Mouse (Mus musculus) midbrain, embryonic 13.5 days (tissue): Measurements from ENCODE around the gene Dhx16. TPM values are rescaled to one million over a fixed set of nuclear protein-coding genes. Genes with fewer than 3 reads are reported as not detected.

Experiments
- ATAC-seq: fragments of 200-750 bp; cut with Nextera tagmentation; 2 replicates; pipeline ENCODE4 v1.8.0; 2017; ENCODE audit warnings: mild to moderate bottlenecking, moderate TSS enrichment, moderate library complexity
- H3K27ac ChIP-seq: fragments of 300-500 bp; sonication (generic); 2 replicates; pipeline ENCODE4 v1.5.1; 2015; ENCODE audit warnings: inconsistent platforms, mild to moderate bottlenecking, moderate library complexity
- H3K27me3 ChIP-seq: fragments of 300-500 bp; sonication (generic); 2 replicates; pipeline ENCODE4 v1.6.1; 2015; ENCODE audit warnings: mild to moderate bottlenecking, inconsistent platforms
- H3K36me3 ChIP-seq: fragments of 300-500 bp; sonication (generic); 2 replicates; pipeline ENCODE4 v1.6.1; 2015; ENCODE audit warnings: mild to moderate bottlenecking, inconsistent platforms
- H3K4me1 ChIP-seq: fragments of 300-500 bp; sonication (generic); replicated peaks from 2 replicates; pipeline ENCODE4 v1.6.1; 2015; ENCODE audit warnings: inconsistent platforms
- H3K4me2 ChIP-seq: fragments of 300-500 bp; sonication (generic); replicated peaks from 2 replicates; pipeline ENCODE4 v1.6.1; 2015; ENCODE audit warnings: moderate library complexity, mild to moderate bottlenecking, inconsistent platforms
- H3K4me3 ChIP-seq: fragments of 300-500 bp; sonication (generic); replicated peaks from 2 replicates; pipeline ENCODE4 v1.5.1; 2015; ENCODE audit warnings: mild to moderate bottlenecking, inconsistent platforms
- H3K9ac ChIP-seq: fragments of 300-500 bp; sonication (generic); replicated peaks from 2 replicates; pipeline ENCODE4 v1.6.1; 2015; ENCODE audit warnings: mild to moderate bottlenecking, inconsistent platforms
- H3K9me3 ChIP-seq: fragments of 300-500 bp; sonication (generic); 2 replicates; pipeline ENCODE4 v1.6.1; 2016; ENCODE audit warnings: mild to moderate bottlenecking, inconsistent platforms
- WGBS: fragments of 180-500 bp; shearing (Covaris S2); methylation state at CpG from one replicate; pipeline ENCODE4 v1.1.7; 2015; 5-methylcytosine and 5-hydroxymethylcytosine counted together
- polyA plus RNA-seq: library from polyadenylated mRNA; unstranded; fragments of >200 nt; fragmentation: Nextera tagmentation; extraction: Ambion mirVana; gene quantifications from 2 replicates; pipeline ENCODE4 v1.2.1, GENCODE M21; 2015

Dhx16 gene
- polyA plus RNA-seq, 1 experiment from 2014 or later = 37.3 TPM

GRCm38 (mm10) chr17:35907609-35908008 lies 28.0 kb downstream of the Dhx16 start:
- no peak for ATAC-seq
- Histone ChIP-seq H3K4me3 (peak overlapping the region; percentile 88; the same call in 1 of the 2 replicates), H3K4me2 (peak overlapping the region; percentile 98; the same call in 1 of the 2 replicates), H3K27ac (no peak overlapping the region), H3K9me3 (no peaks in the 10 kb centered on the region), H3K27me3 (no peaks in the 10 kb centered on the region), H3K9ac (0 out of 2 replicates have a peak overlapping the region, but pooled peaks have one; percentile 21), H3K4me1 (peaks cover 20% of the 10 kb centered on the region), H3K36me3 (peaks cover 70% of the 10 kb centered on the region)
- 82% methylated on average over 2 of the region's 2 CpGs for WGBS

- peak; percentile 53 for ATAC-seq
- Histone ChIP-seq H3K27ac (peak overlapping the region; percentile 90), H3K36me3 (peaks cover 67% of the 10 kb centered on the region), H3K27me3 (no peaks in the 10 kb centered on the region), H3K4me2 (peak overlapping the region; percentile 98), H3K4me3 (peak overlapping the region; percentile 88), H3K4me1 (peaks cover 20% of the 10 kb centered on the region), H3K9me3 (no peaks in the 10 kb centered on the region), H3K9ac (peak overlapping the region; percentile 94)
- 28% methylated on average over 20 of the region's 20 CpGs for WGBS
Measured at GRCm38 (mm10) chr17:35909186-35909918, 29.7 kb downstream of the Dhx16 start.

- peak; percentile 92 for ATAC-seq
- Histone ChIP-seq H3K27me3 (no peaks in the 10 kb centered on the region), H3K36me3 (peaks cover 63% of the 10 kb centered on the region), H3K4me3 (peak within 1 kb of the TSS; percentile 88), H3K4me2 (peak within 1 kb of the TSS; percentile 98), H3K9me3 (no peaks in the 10 kb centered on the region), H3K27ac (peak within 1 kb of the TSS; percentile 90), H3K9ac (peak within 1 kb of the TSS; percentile 94), H3K4me1 (peaks cover 21% of the 10 kb centered on the region)
- 4% methylated on average over 25 of the region's 25 CpGs for WGBS
Measured at GRCm38 (mm10) chr17:35909919-35910369, 30.3 kb downstream of the Dhx16 start, which contains the start of gene Atat1. Gene Atat1 (minus strand): TSS chr17:35910075.

DNA sequence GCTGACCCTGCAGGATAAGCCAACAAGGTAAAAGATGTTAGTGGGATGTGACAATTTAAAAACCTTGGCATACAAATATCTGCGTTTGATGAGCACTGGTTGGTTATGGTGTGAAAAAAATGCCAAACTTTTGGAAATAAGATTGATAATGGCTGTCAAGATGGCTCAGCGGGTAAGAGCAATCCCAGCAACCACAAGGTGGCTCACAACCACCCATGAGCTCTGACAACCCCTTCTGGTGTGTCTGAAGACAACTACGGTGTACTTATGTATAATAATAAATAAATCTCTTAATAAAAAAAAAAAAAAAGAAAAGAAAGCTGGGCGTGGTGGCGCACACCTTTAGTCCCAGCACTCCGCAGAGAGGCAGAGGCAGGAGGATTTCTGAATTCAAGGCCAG lies 35.4 kb downstream of the Dhx16 start:
- H3K4me3 ChIP-seq = peak overlapping the region; percentile 78; the same call in 1 of the 2 replicates

GRCm38 (mm10) chr17:35915538-35916296 lies 36.1 kb downstream of the Dhx16 start:
- peaks cover 30% of the 10 kb centered on the region for H3K36me3 ChIP-seq
- H3K4me2 ChIP-seq = peak overlapping the region; percentile 79
- H3K9me3 ChIP-seq = no peaks in the 10 kb centered on the region
- ATAC-seq = no peak
- H3K27ac ChIP-seq = peak overlapping the region; percentile 99
- peak overlapping the region; percentile 66 for H3K9ac ChIP-seq
- H3K4me3 ChIP-seq = peak overlapping the region; percentile 78
- peaks cover 26% of the 10 kb centered on the region for H3K4me1 ChIP-seq
- no peaks in the 10 kb centered on the region for H3K27me3 ChIP-seq
- WGBS = 4% methylated on average over 28 of the region's 28 CpGs

More for the DNA sequence above, 35.4 kb downstream of the Dhx16 start:
- no peaks in the 10 kb centered on the region for H3K9me3 ChIP-seq
- H3K9ac ChIP-seq = no peak overlapping the region
- WGBS = 88% methylated on average over 6 of the region's 6 CpGs
- H3K4me2 ChIP-seq = peak overlapping the region; percentile 79
- H3K27ac ChIP-seq = no peak overlapping the region
- ATAC-seq = no peak
- H3K4me1 ChIP-seq = peaks cover 21% of the 10 kb centered on the region
- peaks cover 30% of the 10 kb centered on the region for H3K36me3 ChIP-seq
- H3K27me3 ChIP-seq = no peaks in the 10 kb centered on the region

- Histone ChIP-seq H3K4me2 (peak within 1 kb of the TSS; percentile 84), H3K9me3 (no peaks in the 10 kb centered on the region), H3K4me3 (peak within 1 kb of the TSS; percentile 78), H3K4me1 (peaks cover 33% of the 10 kb centered on the region), H3K27ac (peak within 1 kb of the TSS; percentile 99), H3K27me3 (no peaks in the 10 kb centered on the region), H3K36me3 (peaks cover 24% of the 10 kb centered on the region), H3K9ac (peak within 1 kb of the TSS; percentile 98)
- peak; percentile 95 for ATAC-seq
- WGBS = under 1% methylated on average over 83 of the region's 83 CpGs
Measured at GRCm38 (mm10) chr17:35916297-35917142, 36.9 kb downstream of the Dhx16 start, which contains the start of the genes Mrps18b and Ppp1r10. Gene Mrps18b (minus strand): TSS chr17:35916389. Gene Ppp1r10 (plus strand): TSS chr17:35916434.

DNA sequence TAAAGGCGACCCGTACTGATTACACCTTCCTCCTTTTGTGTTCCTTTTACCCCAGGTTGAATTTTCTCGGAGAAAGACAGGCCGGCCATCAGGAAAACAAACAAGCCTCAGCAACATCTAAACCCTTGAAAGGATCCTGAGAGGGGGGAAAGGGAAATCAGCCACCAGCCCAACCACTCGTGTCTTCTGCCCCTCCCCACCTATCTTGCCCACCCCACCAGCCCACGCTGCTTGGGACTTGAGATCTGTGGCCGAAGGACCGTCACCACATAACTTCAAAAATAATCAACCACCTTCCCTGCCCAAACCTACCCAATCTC lies 37.5 kb downstream of the Dhx16 start:
- peaks cover 39% of the 10 kb centered on the region for H3K4me1 ChIP-seq
- H3K4me3 ChIP-seq = peak overlapping the region; percentile 78
- H3K4me2 ChIP-seq = peak overlapping the region; percentile 84
- peak overlapping the region; percentile 99 for H3K27ac ChIP-seq
- no peak for ATAC-seq
- no peaks in the 10 kb centered on the region for H3K9me3 ChIP-seq
- H3K36me3 ChIP-seq = peaks cover 21% of the 10 kb centered on the region
- WGBS = 0% methylated on average over 8 of the region's 8 CpGs
- peak overlapping the region; percentile 98 for H3K9ac ChIP-seq
- no peaks in the 10 kb centered on the region for H3K27me3 ChIP-seq

DNA sequence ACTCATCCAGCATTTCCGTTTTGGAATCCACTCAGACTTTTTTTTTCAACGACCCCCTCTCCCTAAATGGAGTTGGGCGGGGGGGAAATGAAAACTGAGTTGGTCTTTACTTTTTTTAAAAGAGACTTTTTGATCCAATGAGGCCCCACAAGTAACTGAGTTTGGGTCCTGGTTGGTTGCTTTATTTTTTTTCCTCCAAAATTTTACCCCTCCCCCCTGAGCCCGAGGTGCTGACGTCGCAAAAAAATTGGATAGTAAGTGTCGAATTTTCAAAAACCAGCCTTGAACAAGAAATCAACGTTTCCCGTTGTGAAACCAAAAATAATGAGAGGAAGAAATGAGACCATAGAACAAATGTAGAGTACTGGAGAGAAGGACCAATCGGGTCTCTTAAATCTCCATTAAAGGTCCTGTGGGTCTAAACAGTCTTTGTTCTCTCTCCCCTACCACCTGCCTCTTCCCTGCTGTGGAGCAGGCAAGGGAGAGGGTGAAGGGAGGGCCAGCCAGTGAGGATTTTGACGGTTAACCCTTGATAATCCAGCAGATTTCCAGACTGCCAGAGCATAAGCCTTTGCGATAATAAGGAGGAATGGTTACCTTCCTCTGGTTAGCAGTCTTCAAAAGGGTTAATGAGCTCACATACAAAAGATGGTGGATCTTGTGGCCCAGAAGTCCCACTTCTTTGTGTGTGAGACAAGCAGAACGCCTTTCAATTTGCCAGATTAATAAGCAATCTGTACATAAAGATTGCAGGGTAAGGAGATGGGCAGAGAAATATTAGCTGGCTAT lies 38.0 kb downstream of the Dhx16 start:
- H3K27me3 ChIP-seq = no peaks in the 10 kb centered on the region
- ATAC-seq = peak; percentile 12; the same call in 1 of the 2 replicates
- peaks cover 45% of the 10 kb centered on the region for H3K4me1 ChIP-seq
- no peaks in the 10 kb centered on the region for H3K9me3 ChIP-seq
- H3K4me3 ChIP-seq = peak overlapping the region; percentile 78
- peak overlapping the region; percentile 99 for H3K27ac ChIP-seq
- H3K36me3 ChIP-seq = peaks cover 15% of the 10 kb centered on the region; the same call in 1 of the 2 replicates
- H3K4me2 ChIP-seq = peak overlapping the region; percentile 84
- peak overlapping the region; percentile 98 for H3K9ac ChIP-seq
- 0% methylated on average over 13 of the region's 13 CpGs for WGBS

GRCm38 (mm10) chr17:35918276-35919059 lies 38.8 kb downstream of the Dhx16 start:
- under 1% methylated on average over 11 of the region's 11 CpGs for WGBS
- ATAC-seq = no peak
- peak overlapping the region; percentile 84 for H3K4me2 ChIP-seq

DNA sequence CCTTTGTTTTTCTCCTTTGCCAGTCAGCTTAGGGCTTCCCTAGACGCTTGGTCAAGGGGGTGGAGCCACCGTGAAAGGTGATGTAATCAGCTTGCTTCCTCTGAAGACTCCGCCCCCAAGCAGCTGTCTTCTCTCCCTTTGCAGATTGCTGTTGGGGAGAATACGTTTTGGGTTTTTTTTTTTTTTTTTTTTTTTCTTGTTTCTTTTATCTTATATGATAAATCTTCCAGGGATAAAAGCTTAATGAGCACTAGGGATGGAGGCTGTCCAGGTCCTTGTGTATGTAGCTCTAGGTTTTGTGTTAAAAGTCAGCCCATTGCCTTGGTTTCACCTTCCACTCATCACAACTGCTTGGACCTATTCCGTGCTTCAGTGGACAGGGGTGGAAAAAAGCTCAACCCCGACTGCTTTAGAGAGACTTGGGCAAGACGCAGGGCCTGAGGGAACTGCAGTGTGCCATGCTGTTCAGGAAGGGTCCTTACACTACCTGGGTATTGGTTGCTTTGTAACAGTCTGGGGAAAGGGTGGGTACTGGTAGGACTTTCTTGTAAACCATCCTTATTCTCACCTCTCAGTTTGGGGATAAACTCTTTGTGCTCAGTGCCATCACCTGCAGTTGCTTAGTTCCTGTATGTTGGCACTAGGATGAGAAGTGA lies 39.6 kb downstream of the Dhx16 start:
- Histone ChIP-seq H3K4me2 (peak overlapping the region; percentile 84), H3K9ac (peak overlapping the region; percentile 98), H3K4me1 (peaks cover 48% of the 10 kb centered on the region), H3K36me3 (peaks cover 14% of the 10 kb centered on the region), H3K27me3 (no peaks in the 10 kb centered on the region), H3K4me3 (peak overlapping the region; percentile 78), H3K9me3 (no peaks in the 10 kb centered on the region), H3K27ac (peak overlapping the region; percentile 99)
- peak; percentile 47 for ATAC-seq
- 6% methylated on average over 7 of the region's 7 CpGs for WGBS

More at GRCm38 (mm10) chr17:35918276-35919059, 38.8 kb downstream of the Dhx16 start:
- Histone ChIP-seq H3K27ac (peak overlapping the region; percentile 99), H3K4me3 (peak overlapping the region; percentile 78), H3K36me3 (peaks cover 12% of the 10 kb centered on the region), H3K27me3 (no peaks in the 10 kb centered on the region), H3K9ac (peak overlapping the region; percentile 98), H3K4me1 (peaks cover 48% of the 10 kb centered on the region), H3K9me3 (no peaks in the 10 kb centered on the region)
